Comparison of ENCODE assay signal across 20 mouse cellular contexts in genomic region chr7:126594862-126595561, GRCm38 (mm10). TPM values are rescaled to one million over a fixed set of nuclear protein-coding genes. Genes with fewer than 3 reads are reported as not detected.
"Had no signal": no experiment of that assay in that cellular context is flagged by ENCODE, and none has a peak within 500 bp of the region (broad histone marks: within the 10 kb centered on the region; RNA-seq: fewer than 3 reads in every experiment).

TSS of gene Il27 (minus strand) at chr7:126594941.

- H3K27me3 ChIP-seq: midbrain, embryonic 15.5 days; neural tube, embryonic 12.5 days had no signal

- H3K9me3 ChIP-seq: limb, embryonic 10.5 days; liver, embryonic 15.5 days; lung, embryonic 15.5 days; midbrain, embryonic 15.5 days; neural tube, embryonic 12.5 days had no signal

- H3K9ac ChIP-seq: liver, embryonic 15.5 days; lung, embryonic 15.5 days; midbrain, embryonic 15.5 days; neural tube, embryonic 12.5 days had no signal

- H3K4me1 ChIP-seq: limb, embryonic 10.5 days; lung, embryonic 15.5 days; midbrain, embryonic 15.5 days; neural tube, embryonic 12.5 days had no signal

- ATAC-seq: inflammation-experienced regulatory T-cells, adult 6 months; intestine, postnatal 0 days; midbrain, embryonic 15.5 days had no signal

- H3K36me3 ChIP-seq: limb, embryonic 10.5 days; liver, embryonic 15.5 days; lung, embryonic 15.5 days; midbrain, embryonic 15.5 days; neural tube, embryonic 12.5 days had no signal

- H3K4me3 ChIP-seq: left cerebral cortex, adult 2 months; limb, embryonic 10.5 days; liver, embryonic 15.5 days; lung, embryonic 15.5 days; midbrain, embryonic 15.5 days; neural tube, embryonic 12.5 days had no signal

- H3K4me2 ChIP-seq: liver, embryonic 15.5 days; lung, embryonic 15.5 days; midbrain, embryonic 11.5 days; midbrain, embryonic 15.5 days; neural tube, embryonic 12.5 days had no signal

- H3K27ac ChIP-seq: left cerebral cortex, adult 2 months; limb, embryonic 10.5 days; liver, embryonic 15.5 days; lung, embryonic 15.5 days; midbrain, embryonic 15.5 days; neural tube, embryonic 12.5 days had no signal

- DNase-seq: kidney, adult 8-10 months; kidney, postnatal 25 days; lung, postnatal 14 days; retina, postnatal 1 day; thymus, adult 2 months; thymus, postnatal 25 days had no signal

RNA-seq across cellular contexts. Expression of gene Il27, which starts in this region (rescaled TPM):
- total RNA-seq: layer of hippocampus, postnatal 25 days; left cerebral cortex, adult 2 months; left cerebral cortex, postnatal 14 days had no signal
- polyA plus RNA-seq: inflammation-experienced regulatory T-cells, adult 6 months; intestine, postnatal 0 days; kidney, embryonic 16.5 days; limb, embryonic 10.5 days; limb, embryonic 14.5 days; lung, embryonic 15.5 days; midbrain, embryonic 11.5 days; midbrain, embryonic 15.5 days; neural tube, embryonic 12.5 days; stomach, embryonic 14.5 days had no signal
